Mouse (Mus musculus) kidney, embryonic 16.5 days (tissue): ENCODE data around the gene Col6a2. TPM values are rescaled to one million over a fixed set of nuclear protein-coding genes. Genes with fewer than 3 reads are reported as not detected.

Experiments used
- ATAC-seq: fragments of 200-750 bp; cut with Nextera tagmentation; 2 replicates; pipeline ENCODE4 v1.8.0; 2017; ENCODE audit warnings: moderate TSS enrichment; ENCODE audit not compliant: low FRiP score, low TSS enrichment
- H3K27ac ChIP-seq: fragments of 300-500 bp; sonication (generic); 2 replicates; pipeline ENCODE4 v1.5.1; 2014; ENCODE audit warnings: low read length
- H3K27me3 ChIP-seq: fragments of 300-500 bp; sonication (generic); 2 replicates; pipeline ENCODE4 v1.6.1; 2014; ENCODE audit warnings: low read length, control low read depth, mixed read lengths; ENCODE audit not compliant: insufficient read depth
- H3K36me3 ChIP-seq: fragments of 300-500 bp; sonication (generic); 2 replicates; pipeline ENCODE4 v1.6.1; 2014; ENCODE audit warnings: low read length, control low read depth, mixed read lengths; ENCODE audit not compliant: insufficient read depth
- H3K4me1 ChIP-seq: fragments of 300-500 bp; sonication (generic); 2 replicates; pipeline ENCODE4 v1.6.1; 2014; ENCODE audit warnings: low read length, control low read depth, mixed read lengths; ENCODE audit not compliant: insufficient read depth
- H3K4me2 ChIP-seq: fragments of 300-500 bp; sonication (generic); replicated peaks from 2 replicates; pipeline ENCODE4 v1.6.1; 2014; ENCODE audit warnings: low read depth, low read length
- H3K4me3 ChIP-seq: fragments of 300-500 bp; sonication (generic); 2 replicates; pipeline ENCODE4 v1.5.1; 2014; ENCODE audit warnings: mild to moderate bottlenecking, low read length
- H3K9ac ChIP-seq: fragments of 300-500 bp; sonication (generic); replicated peaks from 2 replicates; pipeline ENCODE4 v1.6.1; 2014; ENCODE audit warnings: low read length
- H3K9me3 ChIP-seq: fragments of 300-500 bp; sonication (generic); 2 replicates; pipeline ENCODE4 v1.6.1; 2016; ENCODE audit warnings: low read length, control low read depth
- WGBS: fragments of 180-500 bp; shearing (Covaris S2); extraction: QIAGEN DNeasy Blood & Tissue Kit; methylation state at CpG from one replicate; pipeline ENCODE4 v1.1.7; 2014; 5-methylcytosine and 5-hydroxymethylcytosine counted together
- polyA plus RNA-seq: library from polyadenylated mRNA; unstranded; fragments of >200 nt; fragmentation: Nextera tagmentation; extraction: Ambion mirVana; gene quantifications from 2 replicates; pipeline ENCODE4 v1.2.1, GENCODE M21; 2015

The Col6a2 gene
- polyA plus RNA-seq = 68.6 and 91.3 TPM in 2 replicates

- H3K9me3 ChIP-seq = no peaks in the 10 kb centered on the region
- no peaks in the 10 kb centered on the region for H3K36me3 ChIP-seq
- ATAC-seq = peak; percentile 98
- H3K4me1 ChIP-seq = peaks cover 7% of the 10 kb centered on the region; the same call in 1 of the 2 replicates
- H3K27me3 ChIP-seq = no peaks in the 10 kb centered on the region
- peak within 1 kb of the TSS; percentile 40; the same call in 1 of the 2 replicates for H3K27ac ChIP-seq
- H3K4me3 ChIP-seq = peak within 1 kb of the TSS; percentile 48
- 3% methylated on average over 30 of the region's 31 CpGs for WGBS
- H3K9ac ChIP-seq = peak within 1 kb of the TSS; percentile 61
- H3K4me2 ChIP-seq = peak within 1 kb of the TSS; percentile 63
Measured at GRCm38 (mm10) chr10:76622928-76623680, at the start of gene Col6a2. Gene Col6a2, minus strand, starts transcription at chr10:76623630.

GRCm38 (mm10) chr10:76671939-76672338 is 48.5 kb upstream of the Col6a2 start:
- no peaks in the 10 kb centered on the region for H3K27me3 ChIP-seq
- 86% methylated on average over 9 of the region's 9 CpGs for WGBS
- no peak overlapping the region for H3K4me3 ChIP-seq
- H3K9me3 ChIP-seq = no peaks in the 10 kb centered on the region; the same call in 1 of the 2 replicates
- no peak overlapping the region for H3K4me2 ChIP-seq
- H3K9ac ChIP-seq = no peak overlapping the region
- ATAC-seq = no peak
- no peaks in the 10 kb centered on the region for H3K4me1 ChIP-seq
- no peaks in the 10 kb centered on the region for H3K36me3 ChIP-seq
- no peak overlapping the region for H3K27ac ChIP-seq

GRCm38 (mm10) chr10:76668947-76669284 is 45.5 kb upstream of the Col6a2 start:
- 23% methylated on average over 7 of the region's 7 CpGs for WGBS
- Histone ChIP-seq H3K9me3 (peaks cover 11% of the 10 kb centered on the region), H3K27ac (peak overlapping the region; percentile 25; the same call in 1 of the 2 replicates), H3K4me2 (no peak overlapping the region), H3K4me1 (no peaks in the 10 kb centered on the region), H3K36me3 (no peaks in the 10 kb centered on the region), H3K4me3 (no peak overlapping the region), H3K27me3 (no peaks in the 10 kb centered on the region), H3K9ac (no peak overlapping the region)
- no peak for ATAC-seq

GRCm38 (mm10) chr10:76668261-76668946 is 45.0 kb upstream of the Col6a2 start:
- Histone ChIP-seq H3K4me3 (no peak overlapping the region), H3K27me3 (no peaks in the 10 kb centered on the region), H3K4me1 (no peaks in the 10 kb centered on the region), H3K27ac (no peak overlapping the region), H3K4me2 (no peak overlapping the region), H3K9ac (no peak overlapping the region), H3K36me3 (no peaks in the 10 kb centered on the region), H3K9me3 (peaks cover 11% of the 10 kb centered on the region)
- no peak for ATAC-seq
- 83% methylated on average over 4 of the region's 4 CpGs for WGBS

- WGBS = 88% methylated on average over 1 of the region's 1 CpGs
- H3K36me3 ChIP-seq = no peaks in the 10 kb centered on the region
Measured at GRCm38 (mm10) chr10:76667197-76667805, 43.9 kb upstream of the Col6a2 start.

GRCm38 (mm10) chr10:76665551-76665950 is 42.1 kb upstream of the Col6a2 start:
- Histone ChIP-seq H3K27ac (no peak overlapping the region), H3K4me3 (no peak overlapping the region), H3K4me2 (no peak overlapping the region), H3K9ac (no peak overlapping the region), H3K36me3 (no peaks in the 10 kb centered on the region), H3K9me3 (peaks cover 11% of the 10 kb centered on the region), H3K27me3 (no peaks in the 10 kb centered on the region), H3K4me1 (no peaks in the 10 kb centered on the region)
- no peak for ATAC-seq
- WGBS = 91% methylated on average over 11 of the region's 11 CpGs

More at GRCm38 (mm10) chr10:76667197-76667805, 43.9 kb upstream of the Col6a2 start:
- Histone ChIP-seq H3K27me3 (no peaks in the 10 kb centered on the region), H3K4me2 (no peak overlapping the region), H3K4me3 (no peak overlapping the region), H3K9me3 (peaks cover 11% of the 10 kb centered on the region), H3K27ac (no peak overlapping the region), H3K9ac (no peak overlapping the region), H3K4me1 (no peaks in the 10 kb centered on the region)
- ATAC-seq = no peak

- Histone ChIP-seq H3K9ac (no peak overlapping the region), H3K4me1 (no peaks in the 10 kb centered on the region), H3K27me3 (no peaks in the 10 kb centered on the region), H3K9me3 (peaks cover 11% of the 10 kb centered on the region), H3K4me3 (no peak overlapping the region), H3K4me2 (no peak overlapping the region), H3K27ac (peak overlapping the region; percentile 24; the same call in 1 of the 2 replicates), H3K36me3 (no peaks in the 10 kb centered on the region)
- peak; percentile 76 for ATAC-seq
- WGBS = 65% methylated on average over 20 of the region's 20 CpGs
Measured at GRCm38 (mm10) chr10:76664156-76665115, 41.0 kb upstream of the Col6a2 start.

- H3K9ac ChIP-seq = no peak overlapping the region
- ATAC-seq = no peak
- H3K4me2 ChIP-seq = no peak overlapping the region
- WGBS = 78% methylated on average over 11 of the region's 11 CpGs
- no peaks in the 10 kb centered on the region for H3K27me3 ChIP-seq
- H3K9me3 ChIP-seq = no peaks in the 10 kb centered on the region
- H3K4me1 ChIP-seq = peaks cover 3% of the 10 kb centered on the region; the same call in 1 of the 2 replicates
- peak overlapping the region; percentile 34; the same call in 1 of the 2 replicates for H3K27ac ChIP-seq
- H3K4me3 ChIP-seq = no peak overlapping the region
- H3K36me3 ChIP-seq = no peaks in the 10 kb centered on the region
Measured at GRCm38 (mm10) chr10:76653345-76654336, 30.2 kb upstream of the Col6a2 start.
